Mouse (Mus musculus) frontal cortex, adult 2 months (tissue): ENCODE results near the gene Apba2. TPM values are rescaled to one million over a fixed set of nuclear protein-coding genes. Genes with fewer than 3 reads are reported as not detected.

Experiments used
- DNase-seq, 2 experiments: peaks; one replicate each; pipeline ENCODE4 v3.0.0; 2022; ENCODE audit warnings: low spot score in 1 of 2; ENCODE audit errors: extremely low spot score in 1 of 2
- polyA plus RNA-seq: library from polyadenylated mRNA; depleted of rRNA; stranded (reverse); fragments of >200 nt; gene quantifications from 2 replicates; pipeline ENCODE4 v1.2.3, GENCODE M21; 2012

Apba2 gene
- polyA plus RNA-seq, 1 experiment, result 155 TPM

DNA sequence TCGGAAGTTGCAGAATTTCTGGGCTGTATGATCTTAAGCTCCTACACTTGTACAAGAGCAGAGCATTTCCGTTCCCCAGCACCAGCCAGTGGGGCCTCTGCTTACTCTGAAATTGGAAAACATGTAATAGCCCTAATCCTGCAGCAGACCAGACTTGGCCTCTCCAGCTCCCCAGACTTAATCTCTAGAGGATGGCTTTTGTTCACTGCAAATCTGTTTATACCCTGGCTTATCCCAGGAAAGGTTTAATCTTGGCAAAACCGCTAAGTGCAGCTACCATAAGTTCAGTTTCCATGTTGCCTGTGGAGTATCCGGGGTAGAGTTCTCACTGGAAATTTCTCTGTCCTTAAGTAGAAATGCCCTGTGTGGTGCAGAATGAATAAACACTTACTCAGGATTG lies 206.7 kb downstream of the Apba2 start:
- DNase-seq, result no peak

- peak; percentile 66 to 78 for DNase-seq
These were observed 208.2 kb downstream of the Apba2 start for GRCm38 (mm10) chr7:64709520-64710262.

GRCm38 (mm10) chr7:64716286-64716685 lies 214.8 kb downstream of the Apba2 start:
- no peak for DNase-seq

DNA sequence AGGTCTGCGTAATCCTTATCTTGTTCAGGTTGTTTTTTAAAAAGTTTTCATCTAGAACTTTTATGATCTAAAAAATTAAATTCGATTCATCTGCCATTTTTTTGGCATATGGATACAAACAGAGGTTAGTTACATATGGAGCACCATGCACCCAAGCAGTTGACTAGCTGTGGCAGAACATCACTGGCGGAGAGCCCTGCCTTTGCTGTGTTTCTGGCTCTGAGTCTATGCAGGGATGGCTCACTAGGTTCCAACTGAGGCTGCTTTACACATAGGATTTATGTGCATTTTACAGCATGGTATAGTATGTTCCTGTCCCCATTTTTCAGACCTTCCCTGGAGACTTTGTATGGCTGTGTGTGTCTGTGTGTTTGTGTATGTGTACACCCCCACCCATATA lies 221.8 kb downstream of the Apba2 start:
- DNase-seq, result peak in 1 of 2 experiments; percentile 22

DNA sequence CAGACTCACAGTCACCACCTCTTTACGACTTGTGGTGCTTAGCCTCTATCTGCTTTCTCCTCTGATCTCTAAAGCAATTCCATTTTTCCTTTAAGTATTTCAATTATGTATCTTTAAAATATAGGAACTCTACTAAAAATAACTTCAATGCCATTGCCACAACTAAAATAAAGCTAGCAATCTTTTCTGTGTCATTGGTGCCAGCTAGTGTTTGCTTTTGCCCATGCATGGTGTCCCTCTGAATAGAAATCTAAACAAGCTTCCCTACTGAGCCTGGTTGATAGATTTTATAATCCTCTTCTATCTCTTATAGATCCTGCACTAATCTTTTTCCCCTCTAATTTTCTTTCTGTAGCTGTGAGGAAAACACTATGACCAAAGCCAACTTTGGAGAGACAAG lies 222.9 kb downstream of the Apba2 start:
- DNase-seq, result no peak

DNA sequence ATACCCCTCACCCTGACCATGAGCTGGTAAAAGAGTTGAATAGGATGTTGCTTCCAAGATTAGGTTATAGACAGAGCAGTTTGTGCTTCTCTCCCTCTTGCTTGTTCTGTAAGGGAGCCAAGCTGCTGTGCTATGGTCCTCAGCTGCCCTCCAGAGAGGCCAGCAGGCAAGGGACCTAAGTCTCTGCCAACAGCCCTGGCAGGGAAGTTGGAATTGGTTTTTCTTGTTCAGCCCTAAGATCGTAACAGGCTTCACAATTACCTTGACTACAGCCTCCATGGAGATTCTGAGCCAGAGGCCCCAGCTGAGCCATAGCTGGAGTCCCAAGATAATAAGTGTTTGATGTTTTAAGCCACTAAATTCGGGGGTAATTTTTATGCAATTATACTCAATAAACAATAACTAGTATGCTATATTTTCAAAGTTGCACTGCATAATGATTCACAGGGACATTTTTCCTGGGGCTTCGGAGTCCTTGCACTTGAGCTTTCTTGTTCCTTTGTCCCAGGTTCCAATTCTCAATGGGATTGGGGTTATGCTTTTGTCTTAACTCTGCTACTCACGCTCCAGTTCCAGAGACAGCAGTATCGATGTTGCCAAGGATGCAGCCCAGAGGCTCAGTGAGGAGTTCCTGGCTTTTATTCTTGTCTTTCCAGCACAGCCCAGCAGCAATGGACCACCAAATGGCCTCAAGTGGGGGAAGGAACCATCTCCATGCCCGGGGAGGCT lies 224.6 kb downstream of the Apba2 start:
- peak in 1 of 2 experiments; percentile 51 for DNase-seq

DNA sequence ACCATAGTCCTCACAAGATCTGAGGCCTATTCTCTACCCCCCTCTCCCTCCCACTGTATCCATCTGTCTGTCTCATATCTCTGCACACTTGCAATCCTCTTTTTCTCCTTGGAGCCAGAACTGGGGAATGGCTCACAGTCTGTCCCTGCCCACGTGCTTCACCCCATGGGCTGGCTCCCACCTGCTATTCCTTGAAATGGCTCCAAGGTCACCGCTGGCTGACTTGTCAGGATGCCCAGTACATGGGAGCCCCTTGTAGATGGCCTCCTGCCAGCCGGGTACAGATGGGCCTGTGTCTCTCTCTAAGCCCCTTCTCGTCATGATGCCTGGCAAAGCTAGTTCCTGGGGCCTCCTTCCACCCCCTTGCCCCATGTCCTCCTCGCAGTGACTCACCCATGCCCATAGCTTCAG lies 226.7 kb downstream of the Apba2 start:
- DNase-seq, result peak in 1 of 2 experiments; percentile 65

- no peak for DNase-seq
These were observed 227.3 kb downstream of the Apba2 start for GRCm38 (mm10) chr7:64728816-64729215.

DNA sequence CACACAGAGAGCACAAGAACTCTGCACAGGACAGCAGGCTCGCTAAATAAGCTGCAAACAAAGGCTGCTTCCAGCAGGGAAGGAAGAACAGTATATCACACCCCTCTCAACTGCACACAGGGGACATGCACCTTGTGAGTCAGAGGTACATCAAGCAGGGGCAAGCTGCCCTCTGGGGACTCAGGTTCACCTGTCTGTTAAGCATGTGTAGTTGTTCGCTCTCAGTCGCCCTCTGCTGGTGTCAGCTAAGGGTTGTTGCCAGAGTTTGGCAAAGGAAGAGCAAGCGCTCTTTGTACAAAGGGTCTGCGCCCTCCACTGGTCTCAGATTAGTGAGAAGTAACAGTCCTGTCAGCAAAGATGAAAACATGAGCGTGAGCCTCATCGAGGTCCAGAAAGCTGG lies 228.3 kb downstream of the Apba2 start:
- peak in 1 of 2 experiments; percentile 87 for DNase-seq

DNA sequence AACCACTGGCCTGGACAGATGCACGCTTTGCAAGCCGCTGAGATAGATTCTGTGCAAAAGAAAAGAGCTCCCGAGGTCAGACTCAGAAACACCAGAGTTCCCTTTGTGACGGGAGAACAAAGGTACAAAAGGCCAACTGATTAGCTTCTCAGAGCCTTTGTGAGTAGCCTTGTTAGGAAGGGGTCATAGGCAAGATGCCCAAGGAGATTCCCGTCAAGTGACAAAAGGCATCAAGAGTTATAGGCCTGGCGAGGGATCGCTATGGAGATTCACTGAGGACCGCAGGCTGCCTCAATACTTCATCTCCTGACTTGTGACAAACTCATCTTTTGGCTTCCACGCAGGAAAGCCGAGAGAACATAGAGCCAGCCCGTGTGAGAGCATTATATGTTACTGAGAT lies 237.6 kb downstream of the Apba2 start:
- no peak for DNase-seq

GRCm38 (mm10) chr7:64741333-64742307 lies 240.1 kb downstream of the Apba2 start:
- DNase-seq, result peak; percentile 70 to 96

GRCm38 (mm10) chr7:64743610-64744009 lies 242.1 kb downstream of the Apba2 start:
- peak in 1 of 2 experiments; percentile 66 for DNase-seq

DNA sequence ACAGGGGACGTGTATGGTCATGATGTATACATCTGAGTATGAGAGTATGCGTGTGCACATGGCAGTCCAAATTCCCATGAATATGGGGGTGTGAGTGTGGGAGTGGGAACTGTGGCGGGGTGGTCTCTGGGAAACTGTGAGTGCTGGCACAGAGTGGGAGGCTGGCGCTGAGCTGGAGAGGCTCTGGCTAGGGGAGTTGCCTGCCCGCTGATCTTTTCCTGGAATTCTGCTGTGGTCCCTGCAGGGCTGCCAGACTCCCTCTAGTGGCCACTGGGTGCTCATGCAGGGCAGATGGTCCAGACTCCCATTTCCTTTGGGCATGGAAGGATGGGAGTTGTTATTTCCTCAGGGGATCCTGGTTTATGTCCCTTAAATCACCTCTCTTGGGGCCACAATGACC lies 250.0 kb downstream of the Apba2 start:
- peak; percentile 55 to 81 for DNase-seq

DNA sequence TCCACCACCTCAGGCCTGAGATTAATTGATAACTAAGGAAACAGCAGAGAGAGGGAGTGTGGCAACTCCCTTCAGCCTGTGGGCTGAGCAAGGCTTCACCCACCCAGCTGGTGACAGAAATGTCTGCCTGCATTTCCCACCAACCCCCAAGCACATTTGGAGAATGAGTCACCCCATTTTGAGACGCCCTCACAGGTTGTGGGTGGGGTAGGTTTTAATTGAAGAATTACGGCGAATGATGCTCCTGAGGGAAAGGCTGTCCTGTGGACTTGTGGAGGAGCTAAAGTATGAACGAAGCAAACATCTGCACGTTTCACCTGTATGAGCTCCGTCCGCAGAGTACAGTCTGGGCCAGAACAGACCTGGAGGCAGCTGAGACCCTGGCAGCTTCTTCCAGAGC lies 250.6 kb downstream of the Apba2 start:
- peak; percentile 68 to 87 for DNase-seq

DNA sequence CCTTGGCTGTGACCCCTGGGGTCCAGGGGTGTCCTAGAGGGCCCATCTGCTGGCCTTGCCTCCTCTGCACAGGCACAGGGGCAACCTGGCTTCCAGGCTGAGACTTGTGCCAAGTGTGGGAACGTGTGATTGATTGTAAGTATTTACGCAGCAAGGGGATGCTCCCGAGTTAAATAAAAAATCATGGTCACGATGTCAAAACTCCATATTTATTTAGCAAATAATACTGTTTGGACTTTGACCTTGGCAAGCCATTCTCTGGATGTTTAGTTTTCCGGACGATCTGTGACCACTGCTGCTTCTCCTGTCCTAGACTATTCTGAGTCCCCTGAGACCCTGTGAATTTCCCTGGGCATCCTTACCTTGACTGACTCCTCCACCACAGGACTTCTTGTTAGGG lies 252.2 kb downstream of the Apba2 start:
- no peak for DNase-seq

DNA sequence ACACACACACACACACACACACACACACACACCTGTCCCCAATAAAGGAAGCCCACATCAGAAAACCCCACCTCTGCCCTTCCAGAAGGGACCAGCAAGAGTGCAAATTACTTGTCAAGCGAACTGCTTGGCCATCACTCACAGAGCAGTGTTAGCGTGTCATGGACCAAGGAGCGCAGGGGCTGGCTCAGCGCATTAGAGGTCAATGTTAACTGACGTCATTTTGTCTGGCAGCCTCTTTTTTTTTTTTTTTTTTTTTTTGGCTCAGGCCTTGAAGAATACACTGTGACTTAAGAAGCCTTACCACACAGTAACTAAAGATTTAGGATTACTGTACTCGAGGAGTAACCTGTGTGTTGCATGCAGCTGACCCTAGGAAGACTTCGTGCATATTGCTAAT lies 252.7 kb downstream of the Apba2 start:
- DNase-seq, result no peak

DNA sequence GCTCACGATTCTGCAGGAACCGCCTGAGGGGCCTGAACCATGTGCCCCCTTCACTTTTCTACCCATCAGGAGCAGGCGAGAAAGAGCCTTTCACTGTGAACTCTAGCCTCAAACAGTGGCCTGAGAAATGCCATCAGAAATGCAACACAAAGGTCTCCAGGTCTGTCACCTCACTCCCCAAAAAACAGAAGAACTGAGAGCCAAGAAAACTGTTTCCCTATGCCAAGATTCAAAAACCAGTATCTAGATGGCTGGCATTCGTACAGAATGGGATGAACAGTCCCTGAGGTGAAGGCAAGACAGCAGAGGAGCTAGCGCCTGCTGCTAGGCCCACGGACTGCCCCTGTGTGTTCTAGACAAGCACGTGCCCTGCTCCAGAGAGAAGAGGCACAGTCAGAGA lies 253.6 kb downstream of the Apba2 start:
- DNase-seq, result no peak

GRCm38 (mm10) chr7:64765595-64765994 lies 264.1 kb downstream of the Apba2 start:
- no peak for DNase-seq

- no peak for DNase-seq
These were observed 268.3 kb downstream of the Apba2 start for GRCm38 (mm10) chr7:64769768-64770167.

GRCm38 (mm10) chr7:64770779-64771390 lies 269.4 kb downstream of the Apba2 start:
- DNase-seq, result no peak
